Mouse (Mus musculus): ENCODE results near the gene Mrgprb1. TPM values are rescaled to one million over a fixed set of nuclear protein-coding genes. Genes with fewer than 3 reads are reported as not detected.

Mrgprb1 gene
- under 1 TPM; 0.63 to 0.95 TPM for polyA plus RNA-seq (2017; shearing (Covaris generic))

GRCm38 (mm10) chr7:48456242-48456641 is at the start of gene Mrgprb1:
Gene Mrgprb1, minus strand, starts transcription at chr7:48456342.

GRCm38 (mm10) chr7:48499221-48499620 is 43.1 kb upstream of the Mrgprb1 start, which contains the start of gene Mrgprx2:
Gene Mrgprx2, minus strand, starts transcription at chr7:48499321.

Other genes with a start within 250 kb of the Mrgprb1 start
- not detected for gene Mrgprb8, start 67.8 kb downstream of the Mrgprb1 start, polyA plus RNA-seq (2017; shearing (Covaris generic))
- gene Mrgprx2, start 43.0 kb upstream of the Mrgprb1 start, polyA plus RNA-seq (2017; shearing (Covaris generic)), result under 1 TPM; 0.17 to 0.29 TPM
- not detected for gene Mrgprb2, start 101.7 kb upstream of the Mrgprb1 start, polyA plus RNA-seq (2017; shearing (Covaris generic))
- gene Mrgprb3, start 187.5 kb upstream of the Mrgprb1 start, polyA plus RNA-seq (2017; shearing (Covaris generic)), result not detected